Mouse (Mus musculus) limb, embryonic 14.5 days (tissue): ENCODE measurements around the gene Cables2. TPM values are rescaled to one million over a fixed set of nuclear protein-coding genes. Genes with fewer than 3 reads are reported as not detected.

Experiments used
- ATAC-seq: fragments of 200-750 bp; cut with Nextera tagmentation; 2 replicates; pipeline ENCODE4 v1.8.0; 2017; ENCODE audit warnings: low read depth, moderate number of reproducible peaks, moderate TSS enrichment; ENCODE audit not compliant: low FRiP score
- DNase-seq: peaks from one replicate; pipeline ENCODE4 v3.0.0-alpha.2; 2015; ENCODE audit warnings: low spot score
- H3K27ac ChIP-seq: fragments of 300-500 bp; sonication (generic); replicated peaks from 2 replicates; pipeline ENCODE4 v1.5.1; 2014; ENCODE audit warnings: low read depth, mild to moderate bottlenecking, low read length, moderate library complexity, mixed read lengths
- H3K27me3 ChIP-seq: fragments of 300-500 bp; sonication (generic); 2 replicates; pipeline ENCODE4 v1.6.1; 2014; ENCODE audit warnings: low read length, mixed read lengths; ENCODE audit not compliant: control insufficient read depth, insufficient read depth
- H3K36me3 ChIP-seq: fragments of 300-500 bp; sonication (generic); 2 replicates; pipeline ENCODE4 v1.6.1; 2014; ENCODE audit warnings: mild to moderate bottlenecking, low read length, moderate library complexity, mixed read lengths; ENCODE audit not compliant: control insufficient read depth, insufficient read depth
- H3K4me1 ChIP-seq: fragments of 300-500 bp; sonication (generic); 2 replicates; pipeline ENCODE4 v1.6.1; 2014; ENCODE audit warnings: antibody characterized with exemption, low read length, mixed read lengths; ENCODE audit not compliant: control insufficient read depth, insufficient read depth
- H3K4me2 ChIP-seq: fragments of 300-500 bp; sonication (generic); replicated peaks from 2 replicates; pipeline ENCODE4 v1.6.1; 2014; ENCODE audit warnings: low read depth, mild to moderate bottlenecking, low read length, moderate library complexity; ENCODE audit not compliant: severe bottlenecking
- H3K4me3 ChIP-seq: fragments of 300-500 bp; sonication (generic); replicated peaks from 2 replicates; pipeline ENCODE4 v1.5.1; 2014; ENCODE audit warnings: low read length
- H3K9ac ChIP-seq: fragments of 300-500 bp; sonication (generic); 2 replicates; pipeline ENCODE4 v1.6.1; 2014; ENCODE audit warnings: mild to moderate bottlenecking, low read depth, low read length, moderate library complexity; ENCODE audit not compliant: severe bottlenecking
- H3K9me3 ChIP-seq: fragments of 300-500 bp; sonication (generic); 2 replicates; pipeline ENCODE4 v1.6.1; 2016; ENCODE audit warnings: low read length; ENCODE audit not compliant: control insufficient read depth
- POLR2A ChIP-seq: fragments of 200-500 bp; IDR thresholded peaks from 2 replicates; pipeline ENCODE4 v1.8.0; 2012; ENCODE audit warnings: inconsistent platforms, mild to moderate bottlenecking, moderate library complexity, borderline replicate concordance; ENCODE audit not compliant: insufficient read depth, insufficient read length; ENCODE audit errors: extremely low read depth
- WGBS: fragments of 180-500 bp; shearing (Covaris S2); extraction: QIAGEN DNeasy Blood & Tissue Kit; methylation state at CpG from one replicate; pipeline ENCODE4 v1.1.7; 2014; 5-methylcytosine and 5-hydroxymethylcytosine counted together
- polyA plus RNA-seq, 2 experiments: library from polyadenylated mRNA; depleted of rRNA in 1 of 2; stranded (reverse) in 1 of 2; unstranded in 1 of 2; fragments of >200 nt; fragmentation: Nextera tagmentation in 1 of 2; extraction: Ambion mirVana in 1 of 2; gene quantifications; 2 replicates each; pipeline versions ENCODE4 v1.2.1 to v1.2.3; 2012 to 2014

Cables2 gene
- polyA plus RNA-seq, 2 experiments = 22.5 to 37.7 TPM

DNA sequence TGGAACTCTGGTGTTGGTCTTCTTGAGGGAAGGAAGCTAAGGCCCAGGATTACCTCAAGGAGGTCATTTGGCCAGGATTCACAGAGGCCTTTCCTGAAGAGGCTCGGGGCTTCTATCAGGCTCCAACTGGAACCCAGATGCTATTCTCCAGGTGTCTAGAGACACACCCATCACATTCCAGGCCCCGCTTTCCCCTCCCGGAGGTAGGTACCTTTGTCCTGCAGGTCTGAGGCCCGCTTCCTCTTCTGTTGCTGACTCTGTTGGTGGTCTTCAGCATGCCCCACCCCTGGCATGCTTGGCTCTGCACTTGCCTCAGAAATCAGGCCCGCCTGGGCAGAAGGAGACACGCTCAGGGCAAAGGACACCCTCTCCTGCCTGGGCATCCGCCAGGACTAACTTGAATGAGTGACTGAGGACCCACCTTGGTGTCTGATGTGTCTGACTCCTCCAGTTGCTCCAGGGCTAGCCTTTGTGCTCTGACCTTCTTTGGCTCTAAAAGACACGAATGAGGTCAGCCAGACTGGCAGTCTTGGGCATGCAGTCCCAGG is 4.6 kb upstream of the Cables2 start:
- DNase-seq (no peak), ATAC-seq (no peak)
- Histone ChIP-seq H3K4me3 (no peak overlapping the region), H3K36me3 (no peaks in the 10 kb centered on the region), H3K27me3 (no peaks in the 10 kb centered on the region), H3K9ac (no peak overlapping the region), H3K4me1 (0 out of 2 replicates have a peak, but pooled peaks cover 3% of the 10 kb centered on the region), H3K27ac (no peak overlapping the region), H3K4me2 (no peak overlapping the region), H3K9me3 (no peaks in the 10 kb centered on the region)
- TF ChIP-seq POLR2A = no peak
- 61% methylated on average over 8 of the region's 8 CpGs for WGBS

DNA sequence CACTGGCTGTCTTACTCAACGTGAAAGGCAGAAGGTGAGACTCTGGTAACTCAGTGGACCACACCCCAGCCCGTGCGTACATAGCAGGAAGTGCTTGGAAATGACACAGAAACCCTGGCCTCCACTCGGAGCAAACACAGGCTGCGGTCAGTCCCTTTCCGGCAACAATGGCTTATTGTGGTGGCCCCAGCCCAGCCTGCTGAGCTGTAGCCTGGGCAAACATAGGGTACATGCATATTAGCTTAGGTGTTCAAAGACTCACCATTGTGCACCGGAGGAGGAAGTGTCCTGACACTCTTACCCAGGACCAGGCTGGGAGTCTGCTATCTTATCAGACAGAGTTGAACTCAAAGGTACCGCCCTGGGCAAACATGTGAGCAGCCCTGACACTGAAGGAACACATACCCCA is 3.6 kb upstream of the Cables2 start:
- no peaks in the 10 kb centered on the region for H3K27me3 ChIP-seq
- H3K9me3 ChIP-seq = no peaks in the 10 kb centered on the region
- H3K36me3 ChIP-seq = no peaks in the 10 kb centered on the region
- ATAC-seq = no peak
- DNase-seq = no peak
- 74% methylated on average over 8 of the region's 8 CpGs for WGBS
- H3K4me2 ChIP-seq = no peak overlapping the region
- TF ChIP-seq POLR2A = no peak
- peaks cover 11% of the 10 kb centered on the region; the same call in 1 of the 2 replicates for H3K4me1 ChIP-seq
- H3K4me3 ChIP-seq = no peak overlapping the region
- H3K27ac ChIP-seq = no peak overlapping the region
- no peak overlapping the region for H3K9ac ChIP-seq

DNA sequence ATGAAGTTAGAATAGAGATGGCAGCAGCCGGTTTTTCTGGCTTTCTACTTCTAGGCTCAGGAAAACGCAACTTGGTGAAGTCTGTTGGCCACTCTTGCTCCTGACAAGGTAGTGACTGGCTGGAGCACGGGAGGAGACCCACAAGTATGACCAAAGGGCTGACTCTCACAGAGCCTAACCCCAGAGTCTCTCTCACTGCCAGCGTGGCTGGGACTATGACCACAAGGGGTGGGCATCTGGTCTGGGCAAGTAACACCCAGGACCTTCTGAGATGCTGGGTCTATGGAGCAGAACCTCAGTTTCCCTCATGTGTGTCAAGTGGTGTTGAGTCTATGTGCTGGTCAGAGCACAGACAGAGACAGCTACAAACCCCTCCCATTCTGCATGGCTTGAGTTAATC is 3.1 kb upstream of the Cables2 start:
- Histone ChIP-seq H3K4me1 (peaks cover 14% of the 10 kb centered on the region; the same call in 1 of the 2 replicates), H3K36me3 (no peaks in the 10 kb centered on the region), H3K9ac (no peak overlapping the region), H3K27ac (no peak overlapping the region), H3K4me2 (0 out of 2 replicates have a peak overlapping the region, but pooled peaks have one; percentile 3), H3K27me3 (no peaks in the 10 kb centered on the region), H3K9me3 (no peaks in the 10 kb centered on the region), H3K4me3 (no peak overlapping the region)
- DNase-seq (no peak), ATAC-seq (no peak)
- TF ChIP-seq POLR2A = no peak
- 59% methylated on average over 4 of the region's 4 CpGs for WGBS

DNA sequence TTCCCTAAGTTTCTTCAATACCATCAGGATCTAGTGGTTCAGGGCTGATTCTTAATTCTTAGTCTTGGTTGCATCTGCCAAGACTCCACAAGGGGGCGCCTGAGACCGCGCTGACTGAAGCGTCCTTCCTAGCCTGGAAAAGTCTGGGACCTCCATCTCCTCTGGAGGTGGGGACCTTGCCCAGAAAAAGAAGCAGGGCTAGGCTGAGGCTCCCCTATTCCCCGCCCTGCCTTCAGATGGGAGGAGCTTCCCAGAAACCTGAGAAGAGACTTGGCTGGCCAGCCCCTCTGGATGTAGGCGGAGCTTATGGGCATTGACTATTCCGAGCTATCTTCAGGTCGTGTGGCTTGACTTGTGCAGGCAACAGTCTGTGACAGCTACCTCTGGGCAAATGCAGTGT is 2.5 kb upstream of the Cables2 start:
- TF ChIP-seq POLR2A = no peak
- Histone ChIP-seq H3K27me3 (no peaks in the 10 kb centered on the region), H3K4me2 (0 out of 2 replicates have a peak overlapping the region, but pooled peaks have one; percentile 3), H3K4me3 (no peak overlapping the region), H3K36me3 (peaks cover 2% of the 10 kb centered on the region; the same call in 1 of the 2 replicates), H3K9me3 (no peaks in the 10 kb centered on the region), H3K4me1 (peaks cover 14% of the 10 kb centered on the region; the same call in 1 of the 2 replicates), H3K27ac (no peak overlapping the region), H3K9ac (no peak overlapping the region)
- ATAC-seq (peak; percentile 62), DNase-seq (peak; percentile 94)
- 2% methylated on average over 8 of the region's 8 CpGs for WGBS

DNA sequence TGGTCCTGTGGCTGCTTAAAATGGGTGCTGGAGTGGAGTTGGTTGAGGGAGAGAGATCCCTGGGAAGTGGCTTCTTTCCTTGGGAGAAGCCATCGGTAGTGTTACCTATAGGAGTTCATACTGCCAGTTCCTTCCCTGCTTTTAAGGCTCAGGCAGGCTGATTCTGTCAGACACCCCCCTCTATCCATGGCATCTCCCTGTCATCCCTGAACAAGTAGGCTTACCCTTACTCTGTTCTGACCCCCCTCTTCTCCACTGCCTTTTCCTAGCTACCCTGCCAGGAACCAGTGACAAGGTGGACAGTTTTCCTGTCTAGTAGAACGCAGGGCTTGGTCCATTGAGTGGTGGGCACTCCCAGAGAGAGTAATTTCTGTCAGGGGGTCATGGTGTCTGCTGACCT is 1.2 kb upstream of the Cables2 start:
- WGBS = 82% methylated on average over 2 of the region's 2 CpGs

DNA sequence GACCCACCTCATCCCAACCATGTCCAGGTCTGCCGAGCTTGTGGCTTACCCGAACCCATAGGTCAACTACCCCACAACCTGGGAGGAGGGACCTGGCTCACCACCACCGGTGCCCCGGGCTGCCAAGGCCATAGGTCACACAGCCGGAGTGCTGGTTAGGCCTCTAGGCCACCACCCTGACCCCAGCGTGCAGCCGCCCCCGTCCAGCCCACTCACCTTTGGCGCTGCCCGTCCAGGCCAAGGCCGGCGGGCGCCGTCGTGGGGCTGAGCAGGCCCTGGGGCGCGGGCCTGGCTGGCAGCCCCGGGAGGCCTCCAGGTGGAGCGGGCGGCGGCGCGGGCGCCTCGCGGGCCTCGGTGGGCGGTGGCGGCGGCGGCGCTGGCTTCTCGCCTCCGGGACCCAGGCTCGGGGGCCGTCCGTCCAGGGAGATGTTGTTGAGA is 393 bp downstream of the Cables2 start:
- Histone ChIP-seq H3K4me1 (peaks cover 14% of the 10 kb centered on the region; the same call in 1 of the 2 replicates), H3K27ac (0 out of 2 replicates have a peak overlapping the region, but pooled peaks have one; percentile 33), H3K27me3 (no peaks in the 10 kb centered on the region), H3K9me3 (no peaks in the 10 kb centered on the region), H3K36me3 (peaks cover 25% of the 10 kb centered on the region), H3K4me2 (peak overlapping the region; percentile 93), H3K4me3 (peak overlapping the region; percentile 83), H3K9ac (peak overlapping the region; percentile 91)
- under 1% methylated on average over 17 of the region's 37 CpGs for WGBS
- ATAC-seq = peak; percentile 24
- TF ChIP-seq POLR2A = no peak
- no peak for DNase-seq

More for the DNA sequence above, 1.2 kb upstream of the Cables2 start:
- Histone ChIP-seq H3K4me2 (no peak overlapping the region), H3K27me3 (no peaks in the 10 kb centered on the region), H3K4me3 (no peak overlapping the region), H3K27ac (no peak overlapping the region), H3K36me3 (peaks cover 13% of the 10 kb centered on the region), H3K9me3 (no peaks in the 10 kb centered on the region), H3K9ac (no peak overlapping the region), H3K4me1 (peaks cover 14% of the 10 kb centered on the region; the same call in 1 of the 2 replicates)
- DNase-seq = no peak
- ATAC-seq = no peak
- no peak for TF ChIP-seq POLR2A
